Mouse (Mus musculus) B cell, adult 2 months (primary cell): ENCODE results near the gene Kif2a.
"Not testable (repeated sequence)": the region's sequence is repeated elsewhere in the genome, so short reads cannot be mapped to it uniquely, and the experiment has no call there.

ENCODE experiments used
- DNase-seq, 2 experiments: peaks; one replicate each; pipeline ENCODE4 v3.0.0; 2022

Kif2a gene

DNA sequence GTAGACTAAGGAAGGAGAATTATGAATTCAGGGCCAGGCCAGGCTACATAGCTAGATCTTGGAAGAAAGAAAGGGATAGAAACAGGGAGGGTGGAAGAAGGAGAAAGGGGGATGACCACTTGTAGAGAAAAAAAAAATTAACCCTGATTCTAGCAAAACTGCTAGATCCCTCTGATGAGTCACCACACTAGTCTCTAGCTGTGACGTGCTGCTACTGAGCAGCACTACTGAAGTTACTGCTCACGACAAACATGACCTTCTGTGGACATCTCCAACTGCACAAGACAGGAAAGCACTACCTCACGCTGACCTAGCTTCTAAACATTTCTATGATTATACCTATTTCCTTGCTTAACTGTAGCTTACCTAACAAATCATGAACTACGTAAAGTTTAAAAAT is 93.6 kb downstream of the Kif2a start:
- no peak for DNase-seq

DNA sequence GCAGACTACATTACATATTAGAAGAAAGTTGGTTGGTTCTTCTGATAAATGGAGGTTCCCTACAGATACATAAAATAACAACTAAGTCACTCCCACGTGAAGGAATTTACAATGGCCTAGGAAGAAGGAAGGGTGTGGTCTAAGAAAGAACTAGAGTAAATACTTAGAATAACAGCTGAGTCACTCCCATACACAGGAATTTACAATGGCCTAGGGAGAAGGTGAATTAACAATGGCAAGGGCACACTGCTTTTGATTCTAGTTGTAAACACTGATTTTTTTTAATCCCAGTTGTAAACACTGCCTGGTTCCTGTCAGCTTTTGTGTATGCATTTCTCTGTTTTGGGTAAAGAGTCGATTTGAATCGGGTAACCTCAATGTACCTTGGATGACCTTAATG is 96.0 kb downstream of the Kif2a start:
- not testable (repeated sequence) for DNase-seq

DNA sequence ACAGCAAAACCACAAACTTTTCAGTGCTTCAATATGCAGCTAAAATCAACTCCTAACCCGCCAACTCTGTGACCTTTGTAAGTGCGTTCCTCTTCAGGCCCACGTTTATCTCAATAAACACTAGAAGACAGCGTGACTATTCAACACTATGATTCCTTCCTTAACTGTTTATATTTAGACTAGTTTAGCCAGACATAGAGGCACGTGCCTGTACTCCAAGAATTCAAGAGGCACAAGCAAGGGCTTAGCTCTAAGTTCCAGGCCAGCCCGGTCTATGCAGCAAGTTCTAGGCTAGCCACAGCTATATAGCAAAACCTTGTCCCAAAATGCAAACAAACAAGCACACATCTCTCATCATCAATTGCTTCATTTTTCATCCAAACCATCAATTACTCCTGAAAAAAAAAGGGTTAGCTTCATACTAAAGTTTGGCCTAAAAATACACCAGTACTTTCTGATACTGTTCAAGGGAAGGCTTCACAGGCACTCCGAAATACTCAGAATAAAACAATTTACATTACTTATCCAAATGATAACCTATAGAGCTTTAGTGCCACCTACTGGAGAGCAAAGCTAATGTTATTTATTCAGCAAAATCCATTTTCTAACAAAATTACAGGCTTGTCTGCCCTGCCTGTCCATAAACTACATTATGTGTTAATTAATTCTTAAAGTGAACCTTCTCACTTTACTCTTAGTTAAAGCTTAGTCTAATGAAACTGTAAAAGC is 103.4 kb downstream of the Kif2a start:
- DNase-seq = no peak

DNA sequence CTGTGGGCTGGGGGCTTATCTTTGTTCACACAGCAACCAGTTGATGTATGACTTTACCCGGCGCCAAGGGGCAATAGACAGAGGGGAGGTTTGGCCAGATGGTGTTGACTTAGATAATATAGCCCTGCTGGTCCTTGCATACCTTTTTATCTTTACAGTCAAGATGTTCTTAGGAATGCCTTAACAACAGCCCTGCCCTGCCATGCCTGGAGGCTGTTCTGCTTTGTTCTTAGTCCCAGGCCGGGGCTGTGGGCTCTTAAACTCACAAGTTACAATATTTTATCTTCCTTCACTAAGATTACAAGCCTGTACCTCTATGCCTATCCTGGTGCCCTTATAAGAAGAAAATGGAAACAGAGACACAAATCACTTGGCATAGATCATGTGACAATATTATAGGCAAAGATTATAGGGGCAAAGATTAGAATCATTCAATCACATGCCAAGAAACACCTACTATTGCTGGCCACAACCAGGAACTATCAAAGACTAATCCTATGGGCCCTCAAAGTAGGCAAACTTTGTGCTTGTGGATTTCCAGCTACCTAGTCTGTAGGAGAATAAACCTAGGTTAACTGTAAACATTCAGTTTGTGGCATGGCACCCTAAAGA is 108.7 kb downstream of the Kif2a start:
- DNase-seq = no peak

DNA sequence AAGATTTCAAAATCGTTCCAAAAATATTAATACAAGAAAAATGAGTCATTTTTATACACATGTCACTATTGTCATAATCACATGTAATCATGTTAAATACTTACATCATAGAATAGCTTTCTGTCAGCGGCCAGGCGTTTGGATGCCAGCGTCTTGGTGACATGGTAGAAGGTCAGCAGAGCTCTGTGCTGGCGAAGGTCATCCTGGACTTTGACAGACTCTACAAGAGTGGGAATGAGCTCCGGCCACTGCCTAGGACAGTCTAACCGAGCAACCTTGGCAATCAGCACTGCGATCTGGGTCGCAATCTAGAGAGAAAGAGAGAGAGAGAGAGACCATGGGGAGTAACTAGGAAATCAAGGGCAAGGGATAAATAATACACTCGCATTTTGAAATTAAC is 111.8 kb downstream of the Kif2a start:
- DNase-seq = no peak
